Mouse (Mus musculus): Measurements from ENCODE around the gene Gm11011.

DNA sequence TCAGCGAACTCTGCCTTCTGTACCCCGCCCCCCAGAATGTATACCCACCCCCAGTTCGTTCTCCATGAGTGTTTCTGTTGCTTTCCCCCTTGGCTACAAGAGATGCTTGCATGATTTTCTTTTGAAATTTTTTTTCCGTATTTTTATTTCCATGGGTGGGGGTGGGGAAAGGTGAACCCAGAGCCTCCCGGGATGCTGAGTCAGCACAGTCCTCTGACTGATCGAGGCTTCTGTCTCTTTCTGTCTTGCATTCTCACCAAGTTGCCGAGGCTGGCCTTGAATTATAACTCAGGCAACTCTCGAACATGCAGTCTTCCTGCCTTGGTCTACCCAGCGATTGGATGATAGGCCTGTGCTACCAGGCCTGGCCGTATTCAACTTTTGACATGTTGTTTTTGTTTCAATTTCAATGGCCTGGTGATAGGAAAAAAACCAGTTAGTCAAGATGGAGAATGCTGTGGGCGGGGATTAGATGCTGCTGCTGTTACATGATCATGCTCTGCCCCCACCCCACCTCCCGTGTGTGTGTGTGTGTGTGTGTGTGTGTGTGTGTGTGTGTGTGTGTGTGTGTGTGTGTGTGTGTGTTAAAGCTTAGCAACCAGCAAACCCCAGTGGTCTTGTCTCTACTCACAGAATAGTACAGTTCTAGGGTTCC is 1.8 kb downstream of the Gm11011 start:
- TF ChIP-seq CTCF (IDR thresholded peaks at IDR 0.05; ENCODE audit: borderline replicate concordance, insufficient read depth, low read length) (no peak), POLR2A (IDR thresholded peaks at IDR 0.05; ENCODE audit: low read depth, low read length) (no peak)

All from embryonic fibroblast, embryonic 13.5 days (primary cell).